Mouse (Mus musculus) ES-Bruce4 (cell line): ENCODE measurements around the gene Rabac1. TPM values are rescaled to one million over a fixed set of nuclear protein-coding genes. Genes with fewer than 3 reads are reported as not detected.

ENCODE experiments used
- H3K27ac ChIP-seq: 2 replicates; pipeline ENCODE4 v1.5.1; 2012; ENCODE audit warnings: low read length, inconsistent platforms; ENCODE audit not compliant: insufficient read depth
- H3K27me3 ChIP-seq: 2 replicates; pipeline ENCODE4 v1.6.1; 2012; ENCODE audit warnings: mild to moderate bottlenecking, low read length, inconsistent platforms; ENCODE audit not compliant: control insufficient read depth, poor library complexity, insufficient read depth, severe bottlenecking
- H3K36me3 ChIP-seq: 2 replicates; pipeline ENCODE4 v1.6.1; 2012; ENCODE audit warnings: inconsistent platforms, mild to moderate bottlenecking, low read length, moderate library complexity; ENCODE audit not compliant: control insufficient read depth, poor library complexity, insufficient read depth, severe bottlenecking
- H3K4me1 ChIP-seq: one replicate; pipeline ENCODE4 v1.8.1; 2011; ENCODE audit warnings: low read length; ENCODE audit not compliant: control insufficient read depth, insufficient read depth
- H3K4me3 ChIP-seq: 2 replicates; pipeline ENCODE4 v1.5.1; 2011; ENCODE audit warnings: low read depth, mild to moderate bottlenecking, low read length
- H3K9ac ChIP-seq: 2 replicates; pipeline ENCODE4 v1.6.1; 2012; ENCODE audit warnings: low read depth, mild to moderate bottlenecking, inconsistent platforms; ENCODE audit not compliant: poor library complexity, severe bottlenecking
- H3K9me3 ChIP-seq: replicated peaks from 2 replicates; pipeline ENCODE4 v1.6.1; 2012; ENCODE audit warnings: mild to moderate bottlenecking, low read length, inconsistent platforms; ENCODE audit not compliant: control insufficient read depth, poor library complexity, insufficient read depth, severe bottlenecking
- CTCF ChIP-seq: IDR thresholded peaks from one replicate; pipeline ENCODE4 v1.8.1; 2011; ENCODE audit warnings: low read depth, low read length
- EP300 ChIP-seq: IDR thresholded peaks from 2 replicates; pipeline ENCODE4 v1.6.1; 2011; ENCODE audit warnings: low read depth, low read length; ENCODE audit not compliant: insufficient read depth
- POLR2A ChIP-seq: IDR thresholded peaks from one replicate; pipeline ENCODE4 v1.8.1; 2011; ENCODE audit warnings: low read length; ENCODE audit not compliant: insufficient read depth
- polyA plus RNA-seq: library from polyadenylated mRNA; stranded (reverse); fragments of >200 nt; gene quantifications from 2 replicates; pipeline ENCODE4 v1.2.4, GENCODE M21; 2011; ENCODE audit warnings: low read depth; ENCODE audit not compliant: missing spikeins, insufficient read depth, insufficient read length

Gene Rabac1
- polyA plus RNA-seq, 1 experiment: 84.4 TPM

GRCm38 (mm10) chr7:24987941-24988340, 15.4 kb upstream of the Rabac1 start:
- Histone ChIP-seq H3K27ac (no peak overlapping the region), H3K4me1 (no peaks in the 10 kb centered on the region), H3K27me3 (no peaks in the 10 kb centered on the region)

GRCm38 (mm10) chr7:24985799-24986198, 13.2 kb upstream of the Rabac1 start:
- no peak overlapping the region for H3K4me3 ChIP-seq

More at GRCm38 (mm10) chr7:24987941-24988340, 15.4 kb upstream of the Rabac1 start:
- H3K36me3 ChIP-seq: no peaks in the 10 kb centered on the region
- H3K4me3 ChIP-seq: no peak overlapping the region
- TF ChIP-seq CTCF: no peak
- no peak for TF ChIP-seq EP300
- TF ChIP-seq POLR2A: no peak
- no peak overlapping the region for H3K9ac ChIP-seq
- H3K9me3 ChIP-seq: no peaks in the 10 kb centered on the region

GRCm38 (mm10) chr7:24984307-24984706, 11.8 kb upstream of the Rabac1 start:
- Histone ChIP-seq H3K27ac (no peak overlapping the region), H3K4me1 (no peaks in the 10 kb centered on the region), H3K9ac (no peak overlapping the region), H3K36me3 (no peaks in the 10 kb centered on the region), H3K27me3 (no peaks in the 10 kb centered on the region), H3K9me3 (no peaks in the 10 kb centered on the region), H3K4me3 (no peak overlapping the region)
- TF ChIP-seq POLR2A (no peak), EP300 (no peak), CTCF (peak; percentile 45)

More at GRCm38 (mm10) chr7:24985799-24986198, 13.2 kb upstream of the Rabac1 start:
- Histone ChIP-seq H3K9ac (no peak overlapping the region), H3K36me3 (no peaks in the 10 kb centered on the region), H3K27me3 (no peaks in the 10 kb centered on the region), H3K9me3 (no peaks in the 10 kb centered on the region), H3K4me1 (no peaks in the 10 kb centered on the region), H3K27ac (no peak overlapping the region)
- TF ChIP-seq POLR2A (no peak), CTCF (peak; percentile 73), EP300 (no peak)

- Histone ChIP-seq H3K9me3 (no peaks in the 10 kb centered on the region), H3K4me1 (no peaks in the 10 kb centered on the region), H3K9ac (no peak overlapping the region), H3K36me3 (no peaks in the 10 kb centered on the region), H3K4me3 (no peak overlapping the region), H3K27me3 (no peaks in the 10 kb centered on the region), H3K27ac (peak overlapping the region; percentile 59; the same call in 1 of the 2 replicates)
- TF ChIP-seq POLR2A: no peak
- TF ChIP-seq EP300: no peak
- TF ChIP-seq CTCF: no peak
These were observed 10.8 kb upstream of the Rabac1 start for GRCm38 (mm10) chr7:24983396-24983795.

- no peaks in the 10 kb centered on the region for H3K36me3 ChIP-seq
- TF ChIP-seq EP300: no peak
- no peak for TF ChIP-seq POLR2A
- no peak for TF ChIP-seq CTCF
- H3K27me3 ChIP-seq: no peaks in the 10 kb centered on the region
- no peak overlapping the region for H3K4me3 ChIP-seq
- H3K4me1 ChIP-seq: no peaks in the 10 kb centered on the region
- H3K9ac ChIP-seq: no peak overlapping the region
- H3K27ac ChIP-seq: no peak overlapping the region
- no peaks in the 10 kb centered on the region for H3K9me3 ChIP-seq
These were observed 7.9 kb upstream of the Rabac1 start for GRCm38 (mm10) chr7:24980439-24980838.

GRCm38 (mm10) chr7:24978781-24979180, 6.2 kb upstream of the Rabac1 start:
- no peaks in the 10 kb centered on the region for H3K27me3 ChIP-seq
- H3K27ac ChIP-seq: no peak overlapping the region
- H3K4me3 ChIP-seq: no peak overlapping the region
- no peak overlapping the region for H3K9ac ChIP-seq
- no peaks in the 10 kb centered on the region for H3K36me3 ChIP-seq
- peaks cover 3% of the 10 kb centered on the region for H3K4me1 ChIP-seq
- TF ChIP-seq POLR2A: no peak
- no peak for TF ChIP-seq CTCF
- no peaks in the 10 kb centered on the region for H3K9me3 ChIP-seq
